Mouse (Mus musculus) spleen, adult 2 months (tissue): Measurements from ENCODE around the gene Sfn. TPM values are rescaled to one million over a fixed set of nuclear protein-coding genes. Genes with fewer than 3 reads are reported as not detected.

Experiments used
- DNase-seq, 2 experiments: peaks; one replicate each; pipeline versions ENCODE4 v3.0.0 to v3.0.0-alpha.2; 2012 to 2021; ENCODE audit warnings: low spot score in 2 of 2, low read depth in 1 of 2
- H3K27ac ChIP-seq: fragments of 200-500 bp; 2 replicates; pipeline ENCODE4 v1.5.1; 2012; ENCODE audit warnings: low read length, inconsistent platforms; ENCODE audit not compliant: insufficient read depth
- H3K27me3 ChIP-seq: fragments of 200-500 bp; 2 replicates; pipeline ENCODE4 v1.6.1; 2012; ENCODE audit warnings: mild to moderate bottlenecking, moderate library complexity, low read length, inconsistent platforms; ENCODE audit not compliant: control insufficient read depth, insufficient read depth
- H3K36me3 ChIP-seq: fragments of 200-500 bp; 2 replicates; pipeline ENCODE4 v1.6.1; 2012; ENCODE audit warnings: mild to moderate bottlenecking, low read length, inconsistent platforms; ENCODE audit not compliant: control insufficient read depth, insufficient read depth
- H3K4me1 ChIP-seq: fragments of 200-500 bp; 2 replicates; pipeline ENCODE4 v1.6.1; 2011; ENCODE audit warnings: inconsistent platforms; ENCODE audit not compliant: control insufficient read depth, insufficient read depth, insufficient read length
- H3K4me3 ChIP-seq: fragments of 200-500 bp; 2 replicates; pipeline ENCODE4 v1.5.1; 2011; ENCODE audit warnings: mild to moderate bottlenecking, inconsistent platforms; ENCODE audit not compliant: insufficient read depth, insufficient read length; ENCODE audit errors: extremely low read depth
- CTCF ChIP-seq: fragments of 200-500 bp; IDR thresholded peaks from 2 replicates; pipeline ENCODE4 v1.5.1; 2011; ENCODE audit warnings: mild to moderate bottlenecking, inconsistent platforms; ENCODE audit not compliant: insufficient read depth, insufficient read length, insufficient replicate concordance; ENCODE audit errors: extremely low read depth
- POLR2A ChIP-seq: fragments of 200-500 bp; IDR thresholded peaks from 2 replicates; pipeline ENCODE4 v1.6.1; 2011; ENCODE audit warnings: low read depth, low read length, inconsistent platforms
- WGBS: fragments of 180-500 bp; shearing (Covaris S2); methylation state at CpG from one replicate; pipeline ENCODE4 v1.1.7; 2018; 5-methylcytosine and 5-hydroxymethylcytosine counted together
- polyA plus RNA-seq: library from polyadenylated mRNA; depleted of rRNA; stranded (reverse); fragments of >200 nt; gene quantifications from 2 replicates; pipeline ENCODE4 v1.2.3, GENCODE M21; 2012

Sfn gene
- polyA plus RNA-seq, 1 experiment = 15.5 TPM

DNA sequence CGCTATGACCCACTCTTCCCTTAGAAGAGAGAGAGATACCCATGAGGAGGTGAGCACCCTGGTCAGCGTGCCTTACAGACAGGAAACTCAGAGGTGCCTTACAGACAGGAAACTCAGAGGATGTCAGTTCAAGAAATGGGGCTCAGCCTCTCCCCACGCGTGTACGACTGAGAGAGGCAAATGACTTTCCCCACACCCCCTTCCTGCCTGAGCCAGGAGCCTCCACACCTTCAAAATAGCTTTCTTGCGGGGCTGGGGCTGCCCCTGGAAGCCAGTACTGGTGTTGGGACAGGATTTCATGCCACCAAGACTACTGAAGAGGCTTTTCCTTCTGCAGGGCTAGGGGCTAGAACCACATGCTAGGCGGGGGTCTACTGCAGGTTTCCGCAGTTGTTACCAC is 18.7 kb upstream of the Sfn start:
- DNase-seq = peak in 1 of 2 experiments; percentile 54
- 25% methylated on average over 8 of the region's 8 CpGs for WGBS

DNA sequence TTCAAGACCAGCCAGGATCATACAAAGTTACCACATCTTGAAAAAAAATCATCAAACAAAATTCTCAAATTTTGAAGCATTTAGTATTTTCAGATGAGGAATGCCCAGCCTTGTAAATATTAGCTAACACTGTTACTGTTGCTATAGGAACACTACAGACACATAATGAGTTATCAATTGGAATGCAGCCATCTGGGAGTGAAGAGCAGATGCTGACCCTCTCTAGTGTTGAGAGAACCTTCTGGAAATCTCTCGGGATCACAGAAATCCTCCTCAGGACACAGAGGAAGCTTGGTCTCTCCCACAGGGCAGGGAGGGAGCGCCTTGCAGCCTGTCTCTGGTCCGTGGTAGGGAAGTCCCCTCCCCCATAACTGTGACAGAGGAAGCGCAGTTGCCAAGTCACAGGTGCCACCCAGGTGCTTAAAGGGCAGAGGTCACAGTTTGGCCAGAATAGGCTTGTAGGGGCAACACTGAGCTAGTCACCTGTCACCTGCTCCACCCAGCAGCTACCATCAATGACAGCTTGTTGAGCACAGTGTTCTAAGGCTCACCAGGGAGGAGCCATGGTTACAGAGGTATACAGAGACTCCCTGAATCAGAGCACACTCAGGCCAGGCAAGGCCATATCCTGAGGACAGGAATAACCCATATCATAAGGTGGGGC is 17.6 kb upstream of the Sfn start:
- peaks cover 13% of the 10 kb centered on the region for H3K36me3 ChIP-seq
- DNase-seq = peak in 1 of 2 experiments; percentile 52
- H3K4me3 ChIP-seq = no peak overlapping the region
- no peaks in the 10 kb centered on the region for H3K27me3 ChIP-seq
- H3K27ac ChIP-seq = peak overlapping the region; percentile 90
- WGBS = 30% methylated on average over 4 of the region's 4 CpGs
- peaks cover 39% of the 10 kb centered on the region; the same call in 1 of the 2 replicates for H3K4me1 ChIP-seq
- TF ChIP-seq POLR2A = no peak
- no peak for TF ChIP-seq CTCF

More for the DNA sequence above, 18.7 kb upstream of the Sfn start:
- no peak overlapping the region for H3K4me3 ChIP-seq
- peak overlapping the region; percentile 90 for H3K27ac ChIP-seq
- no peak for TF ChIP-seq POLR2A
- TF ChIP-seq CTCF = no peak
- peaks cover 17% of the 10 kb centered on the region for H3K36me3 ChIP-seq
- no peaks in the 10 kb centered on the region for H3K27me3 ChIP-seq
- peaks cover 42% of the 10 kb centered on the region for H3K4me1 ChIP-seq

DNA sequence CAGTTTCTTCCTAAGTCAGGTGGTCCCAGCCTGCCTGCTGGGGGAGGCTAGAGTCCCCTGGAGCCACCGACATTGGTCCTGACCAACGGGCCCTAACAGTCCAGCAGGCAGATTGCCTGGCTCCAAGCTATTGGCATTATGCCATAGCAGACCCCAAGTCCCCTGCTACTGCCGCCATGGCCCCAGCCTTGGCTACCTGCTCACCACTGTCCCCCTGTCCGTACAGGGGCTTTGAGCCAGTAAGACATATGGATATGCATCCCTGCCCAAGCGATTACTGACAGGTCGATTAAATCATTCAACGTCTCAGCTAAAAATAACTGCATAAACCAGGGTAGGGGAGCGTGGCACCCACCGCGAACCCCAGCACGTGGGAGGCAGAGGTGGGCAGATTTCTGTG is 16.0 kb upstream of the Sfn start:
- no peak for DNase-seq
- peaks cover 22% of the 10 kb centered on the region for H3K36me3 ChIP-seq
- H3K4me1 ChIP-seq = peaks cover 30% of the 10 kb centered on the region; the same call in 1 of the 2 replicates
- no peak overlapping the region for H3K4me3 ChIP-seq
- no peak for TF ChIP-seq POLR2A
- TF ChIP-seq CTCF = no peak
- no peak overlapping the region for H3K27ac ChIP-seq
- no peaks in the 10 kb centered on the region for H3K27me3 ChIP-seq
- WGBS = 64% methylated on average over 11 of the region's 11 CpGs

GRCm38 (mm10) chr4:133615416-133615815 is 13.4 kb upstream of the Sfn start:
- Histone ChIP-seq H3K36me3 (peaks cover 33% of the 10 kb centered on the region), H3K27ac (no peak overlapping the region), H3K4me3 (no peak overlapping the region), H3K27me3 (no peaks in the 10 kb centered on the region), H3K4me1 (peaks cover 22% of the 10 kb centered on the region; the same call in 1 of the 2 replicates)
- DNase-seq = no peak
- TF ChIP-seq CTCF = no peak
- no peak for TF ChIP-seq POLR2A
- 84% methylated on average over 10 of the region's 10 CpGs for WGBS

GRCm38 (mm10) chr4:133614274-133614761 is 12.3 kb upstream of the Sfn start:
- Histone ChIP-seq H3K36me3 (peaks cover 33% of the 10 kb centered on the region), H3K27ac (no peak overlapping the region), H3K4me3 (no peak overlapping the region)

GRCm38 (mm10) chr4:133613867-133614266 is 11.9 kb upstream of the Sfn start:
- no peak for TF ChIP-seq CTCF
- no peak for TF ChIP-seq POLR2A
- H3K4me3 ChIP-seq = no peak overlapping the region
- 86% methylated on average over 4 of the region's 4 CpGs for WGBS
- no peaks in the 10 kb centered on the region for H3K27me3 ChIP-seq
- peaks cover 33% of the 10 kb centered on the region for H3K36me3 ChIP-seq
- no peak overlapping the region for H3K27ac ChIP-seq
- peaks cover 18% of the 10 kb centered on the region; the same call in 1 of the 2 replicates for H3K4me1 ChIP-seq
- no peak for DNase-seq

More at GRCm38 (mm10) chr4:133614274-133614761, 12.3 kb upstream of the Sfn start:
- TF ChIP-seq CTCF = no peak
- no peak for TF ChIP-seq POLR2A
- Histone ChIP-seq H3K27me3 (no peaks in the 10 kb centered on the region), H3K4me1 (peaks cover 18% of the 10 kb centered on the region; the same call in 1 of the 2 replicates)
- 70% methylated on average over 8 of the region's 8 CpGs for WGBS
- DNase-seq = peak in 1 of 2 experiments; percentile 55

DNA sequence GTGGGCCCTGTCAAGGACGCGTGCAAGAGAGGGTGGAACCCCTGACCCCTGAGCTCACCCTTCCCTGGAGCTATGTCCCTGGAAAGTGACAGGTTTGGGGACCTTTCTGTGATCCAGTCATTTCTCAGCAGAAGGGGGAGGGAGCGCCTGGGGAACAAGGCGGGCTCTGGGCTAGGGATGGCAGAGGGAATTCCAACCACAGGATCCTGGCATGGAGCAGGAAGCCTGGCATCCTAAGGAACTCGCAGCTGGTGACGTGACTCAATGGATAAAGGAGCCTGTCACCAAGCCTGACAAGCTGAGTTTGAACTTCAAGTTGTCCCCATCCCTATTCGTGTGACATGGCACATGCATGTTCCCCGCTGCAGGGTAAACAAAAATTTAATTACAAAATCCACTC is 11.1 kb upstream of the Sfn start:
- H3K4me3 ChIP-seq = no peak overlapping the region
- peaks cover 18% of the 10 kb centered on the region; the same call in 1 of the 2 replicates for H3K4me1 ChIP-seq
- TF ChIP-seq POLR2A (no peak), CTCF (no peak)
- H3K27me3 ChIP-seq = no peaks in the 10 kb centered on the region
- no peak overlapping the region for H3K27ac ChIP-seq
- WGBS = 94% methylated on average over 8 of the region's 8 CpGs
- peaks cover 38% of the 10 kb centered on the region for H3K36me3 ChIP-seq
- no peak for DNase-seq
